In the genomic region with DNA sequence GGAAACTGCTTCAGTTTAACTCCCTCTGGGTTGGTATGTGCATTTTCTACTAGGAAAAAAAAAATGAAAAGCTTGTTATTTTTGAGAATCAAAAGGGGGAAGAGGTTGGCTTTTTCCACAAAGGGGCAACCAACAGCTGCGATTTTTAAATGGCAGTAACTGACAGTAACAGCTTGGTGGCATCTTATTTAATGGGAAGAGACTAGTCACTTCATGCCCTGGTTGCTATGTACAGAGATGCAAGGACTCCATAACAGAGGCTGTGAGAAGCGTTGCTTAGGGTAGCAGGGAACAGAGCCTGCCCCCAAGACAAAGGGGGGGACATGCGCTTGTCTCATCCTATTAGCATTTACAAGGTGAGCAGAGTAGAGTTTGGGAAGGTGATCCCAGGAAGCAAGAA, we compare ENCODE assay signal across 21 mouse cellular contexts.
DNase-seq lines count a peak whose midpoint lies in the region; ATAC-seq and TF ChIP-seq lines count a peak whose summit lies in the region.
"Had no signal": no experiment of that assay in that cellular context is flagged by ENCODE, and none has a peak within 500 bp of the region (broad histone marks: within the 10 kb centered on the region; RNA-seq: fewer than 3 reads in every experiment).

No protein-coding gene starts in this region.

- WGBS in intestine, embryonic 14.5 days = 67% methylated on average over 3 of the region's 3 CpGs
- WGBS in intestine, postnatal 0 days = 72% methylated on average over 3 of the region's 3 CpGs
- 73% methylated on average over 3 of the region's 3 CpGs for WGBS in neural tube, embryonic 13.5 days

- no peak for TF ChIP-seq CTCF in intestine, postnatal 0 days (IDR thresholded peaks at IDR 0.05; ENCODE audit: low read depth)

- ATAC-seq in intestine, embryonic 14.5 days (replicated peaks; ENCODE audit: low FRiP score, low TSS enrichment, low read depth) = no peak
- no peak for ATAC-seq in intestine, postnatal 0 days
- ATAC-seq in neural tube, embryonic 13.5 days (ENCODE audit: low read depth) = no peak
- ATAC-seq: forebrain, embryonic 15.5 days; midbrain, embryonic 13.5 days had no signal

- H3K36me3 ChIP-seq in intestine, embryonic 14.5 days (ENCODE audit: control insufficient read depth, insufficient read depth, low read length) = no peaks in the 10 kb centered on the region
- no peaks in the 10 kb centered on the region for H3K36me3 ChIP-seq in intestine, postnatal 0 days (ENCODE audit: control insufficient read depth, insufficient read depth)
- H3K36me3 ChIP-seq in neural tube, embryonic 13.5 days = no peaks in the 10 kb centered on the region
- H3K36me3 ChIP-seq: embryonic facial prominence, embryonic 13.5 days; forebrain, embryonic 15.5 days; hindbrain, embryonic 12.5 days; intestine, embryonic 15.5 days; liver, embryonic 13.5 days; midbrain, embryonic 13.5 days; neural tube, embryonic 15.5 days had no signal

- no peaks in the 10 kb centered on the region for H3K27me3 ChIP-seq in intestine, embryonic 14.5 days (replicated peaks; ENCODE audit: control insufficient read depth, insufficient read depth, low read length)
- no peaks in the 10 kb centered on the region for H3K27me3 ChIP-seq in intestine, postnatal 0 days (replicated peaks; ENCODE audit: control insufficient read depth, insufficient read depth, low read length)
- H3K27me3 ChIP-seq in neural tube, embryonic 13.5 days = no peaks in the 10 kb centered on the region
- H3K27me3 ChIP-seq: embryonic facial prominence, embryonic 13.5 days; forebrain, embryonic 15.5 days; hindbrain, embryonic 12.5 days; intestine, embryonic 15.5 days; liver, embryonic 13.5 days; neural tube, embryonic 15.5 days had no signal

- no peak overlapping the region for H3K4me3 ChIP-seq in intestine, embryonic 14.5 days (ENCODE audit: low read depth, low read length)
- no peak overlapping the region for H3K4me3 ChIP-seq in intestine, postnatal 0 days (ENCODE audit: low read depth, low read length)
- H3K4me3 ChIP-seq in neural tube, embryonic 13.5 days = no peak overlapping the region
- H3K4me3 ChIP-seq: embryonic facial prominence, embryonic 13.5 days; forebrain, embryonic 15.5 days; hindbrain, embryonic 12.5 days; intestine, embryonic 15.5 days; liver, embryonic 13.5 days; midbrain, embryonic 13.5 days; neural tube, embryonic 15.5 days had no signal

- H3K4me2 ChIP-seq in intestine, embryonic 14.5 days (ENCODE audit: low read length) = no peak overlapping the region
- H3K4me2 ChIP-seq in intestine, postnatal 0 days (replicated peaks; ENCODE audit: low read depth) = no peak overlapping the region
- H3K4me2 ChIP-seq in neural tube, embryonic 13.5 days = no peak overlapping the region
- H3K4me2 ChIP-seq: embryonic facial prominence, embryonic 13.5 days; forebrain, embryonic 15.5 days; heart, embryonic 11.5 days; hindbrain, embryonic 12.5 days; intestine, embryonic 15.5 days; liver, embryonic 13.5 days; midbrain, embryonic 13.5 days; neural tube, embryonic 15.5 days had no signal

- no peaks in the 10 kb centered on the region for H3K9me3 ChIP-seq in intestine, embryonic 14.5 days (ENCODE audit: control insufficient read depth, low read length)
- H3K9me3 ChIP-seq in intestine, postnatal 0 days (ENCODE audit: control insufficient read depth) = no peaks in the 10 kb centered on the region
- no peaks in the 10 kb centered on the region for H3K9me3 ChIP-seq in neural tube, embryonic 13.5 days
- H3K9me3 ChIP-seq: embryonic facial prominence, embryonic 13.5 days; forebrain, embryonic 15.5 days; hindbrain, embryonic 12.5 days; intestine, embryonic 15.5 days; liver, embryonic 13.5 days; midbrain, embryonic 13.5 days; neural tube, embryonic 15.5 days had no signal

- no peak for DNase-seq in intestine, embryonic 14.5 days (ENCODE audit: low spot score)
- DNase-seq in neural tube, embryonic 10.5 days (ENCODE audit: extremely low spot score, low spot score) = no peak
- peak; percentile 46 for DNase-seq in retina, embryonic 14.5 days (ENCODE audit: low spot score)
- no peak for DNase-seq in right cerebral cortex, postnatal 14 days
- no peak for DNase-seq in layer of hippocampus, adult 18-20 months (ENCODE audit: low spot score in 2 of 2)
- DNase-seq: adrenal gland, adult 8-10 months; B cell, adult 2 months; cerebellum, adult 9-10 months; heart, postnatal 10 days; liver, embryonic 13.5 days; right cerebral cortex, postnatal 4 days; thymus, adult 2 months had no signal

- H3K27ac ChIP-seq in intestine, embryonic 14.5 days (ENCODE audit: low read depth) = peak overlapping the region; percentile 43; the same call in 1 of the 2 replicates
- no peak overlapping the region for H3K27ac ChIP-seq in intestine, postnatal 0 days (ENCODE audit: low read depth, low read length)
- 0 out of 2 replicates have a peak overlapping the region, but pooled peaks have one; percentile 13 for H3K27ac ChIP-seq in neural tube, embryonic 13.5 days (replicated peaks)
- H3K27ac ChIP-seq: embryonic facial prominence, embryonic 13.5 days; forebrain, embryonic 15.5 days; hindbrain, embryonic 12.5 days; intestine, embryonic 15.5 days; liver, embryonic 13.5 days; midbrain, embryonic 13.5 days; neural tube, embryonic 15.5 days had no signal

- peaks cover 5% of the 10 kb centered on the region; the same call in 1 of the 2 replicates for H3K4me1 ChIP-seq in intestine, embryonic 14.5 days (replicated peaks; ENCODE audit: control insufficient read depth, insufficient read depth, low read length)
- H3K4me1 ChIP-seq in intestine, postnatal 0 days (replicated peaks; ENCODE audit: control insufficient read depth, insufficient read depth, low read length) = no peaks in the 10 kb centered on the region
- H3K4me1 ChIP-seq in neural tube, embryonic 13.5 days (replicated peaks) = no peaks in the 10 kb centered on the region
- H3K4me1 ChIP-seq: forebrain, embryonic 15.5 days; liver, embryonic 13.5 days; midbrain, embryonic 13.5 days; neural tube, embryonic 15.5 days had no signal

- H3K9ac ChIP-seq in intestine, embryonic 14.5 days (ENCODE audit: low read length) = no peak overlapping the region
- no peak overlapping the region for H3K9ac ChIP-seq in intestine, postnatal 0 days (ENCODE audit: low read depth, low read length)
- H3K9ac ChIP-seq in neural tube, embryonic 13.5 days = no peak overlapping the region
- H3K9ac ChIP-seq: embryonic facial prominence, embryonic 13.5 days; forebrain, embryonic 15.5 days; hindbrain, embryonic 12.5 days; intestine, embryonic 15.5 days; liver, embryonic 13.5 days; midbrain, embryonic 13.5 days; neural tube, embryonic 15.5 days had no signal
